Mouse (Mus musculus) olfactory bulb, adult 2 months (tissue): Measurements from ENCODE around the gene Sgo1.
"Not testable (repeated sequence)": the region's sequence is repeated elsewhere in the genome, so short reads cannot be mapped to it uniquely, and the experiment has no call there.

Experiments
- CTCF ChIP-seq: fragments of 200-500 bp; IDR thresholded peaks from 2 replicates; pipeline ENCODE4 v1.5.1; 2012; ENCODE audit warnings: low read depth, mild to moderate bottlenecking, low read length, moderate library complexity; ENCODE audit not compliant: insufficient read depth
- POLR2A ChIP-seq: fragments of 200-500 bp; IDR thresholded peaks from 2 replicates; pipeline ENCODE4 v1.6.1; 2012; ENCODE audit warnings: mild to moderate bottlenecking, low read depth, low read length, moderate library complexity; ENCODE audit not compliant: insufficient read depth

- TF ChIP-seq CTCF, POLR2A: not testable (repeated sequence)
These were observed 26.0 kb upstream of the Sgo1 start for GRCm38 (mm10) chr17:53715161-53715560.
